Mouse (Mus musculus) CH12.LX (cell line): Measurements from ENCODE around the gene Jph2. TPM values are rescaled to one million over a fixed set of nuclear protein-coding genes. Genes with fewer than 3 reads are reported as not detected.

Source experiments
- DNase-seq: peaks from one replicate; pipeline ENCODE4 v3.0.0-alpha.2; 2013; ENCODE audit errors: extremely low read depth
- H3K27ac ChIP-seq: 2 replicates; pipeline ENCODE4 v1.5.1; 2012; ENCODE audit warnings: low read depth, mild to moderate bottlenecking, control low read depth, moderate library complexity; ENCODE audit not compliant: insufficient read depth
- H3K27me3 ChIP-seq: replicated peaks from 2 replicates; pipeline ENCODE3; 2012; ENCODE audit warnings: inconsistent platforms
- H3K36me3 ChIP-seq, 2 experiments: replicated peaks in 1 of 2; 2 replicates each; pipeline versions ENCODE3 to v1.6.1; 2012; ENCODE audit warnings: inconsistent platforms in 1 of 2, low read length in 1 of 2, mild to moderate bottlenecking in 1 of 2, mixed read lengths in 1 of 2, moderate library complexity in 1 of 2; ENCODE audit not compliant: control insufficient read depth in 1 of 2, insufficient read depth in 1 of 2
- H3K4me1 ChIP-seq, 2 experiments: 2 replicates each; pipeline ENCODE4 v1.6.1; 2012; ENCODE audit warnings: inconsistent platforms in 1 of 2, moderate library complexity in 1 of 2; ENCODE audit not compliant: insufficient read depth in 2 of 2, control insufficient read depth in 1 of 2
- H3K4me2 ChIP-seq: 2 replicates; pipeline ENCODE4 v1.6.1; 2012; ENCODE audit warnings: low read depth, mild to moderate bottlenecking, control low read depth; ENCODE audit not compliant: poor library complexity, insufficient read depth, severe bottlenecking
- H3K4me3 ChIP-seq, 3 experiments: fragments of 150-350 bp in 1 of 3; sonication (generic) in 1 of 3; replicated peaks in 1 of 3; 2 replicates each; pipeline versions ENCODE3 to v1.5.1; 2011 to 2012; ENCODE audit warnings: low read depth in 2 of 3, low read length in 2 of 3, mild to moderate bottlenecking in 2 of 3, moderate library complexity in 2 of 3, control low read depth in 1 of 3, improper control_type of control experiment in 1 of 3, inconsistent platforms in 1 of 3, mixed read lengths in 1 of 3; ENCODE audit not compliant: poor library complexity in 1 of 3
- H3K79me2 ChIP-seq: replicated peaks from 2 replicates; pipeline ENCODE4 v1.6.1; 2012; ENCODE audit warnings: mild to moderate bottlenecking, moderate library complexity; ENCODE audit not compliant: control insufficient read depth, poor library complexity, insufficient read depth, severe bottlenecking; ENCODE audit errors: extremely low read depth
- H3K9ac ChIP-seq: 2 replicates; pipeline ENCODE4 v1.6.1; 2012; ENCODE audit warnings: low read depth, mild to moderate bottlenecking, control low read depth, moderate library complexity; ENCODE audit not compliant: insufficient read depth
- H3K9me3 ChIP-seq: replicated peaks from 2 replicates; pipeline ENCODE3; 2012; ENCODE audit warnings: low read length, inconsistent platforms, mixed read lengths
- CTCF ChIP-seq, 2 experiments: IDR thresholded peaks in 1 of 2; conservative IDR thresholded peaks in 1 of 2; 2 replicates each; pipeline ENCODE4 v1.5.1; 2011 to 2012; ENCODE audit warnings: low read depth in 2 of 2, low read length in 2 of 2, improper control_type of control experiment in 1 of 2, inconsistent platforms in 1 of 2, mild to moderate bottlenecking in 1 of 2, moderate library complexity in 1 of 2
- GABPA ChIP-seq: IDR thresholded peaks from 2 replicates; pipeline ENCODE4 v1.6.1; 2012; ENCODE audit warnings: low read depth, low read length, improper control_type of control experiment, inconsistent platforms; ENCODE audit not compliant: insufficient replicate concordance
- IRF4 ChIP-seq: IDR thresholded peaks from 2 replicates; pipeline ENCODE4 v1.6.1; 2014; ENCODE audit warnings: low read depth, mild to moderate bottlenecking, inconsistent platforms, low read length, improper control_type of control experiment
- JUND ChIP-seq: conservative IDR thresholded peaks from 2 replicates; pipeline ENCODE4 v1.6.1; 2011; ENCODE audit warnings: low read depth, low read length, improper control_type of control experiment
- MAFK ChIP-seq: IDR thresholded peaks from 2 replicates; pipeline ENCODE4 v1.6.1; 2011; ENCODE audit warnings: low read length, improper control_type of control experiment; ENCODE audit not compliant: insufficient replicate concordance
- MAX ChIP-seq: IDR thresholded peaks from 2 replicates; pipeline ENCODE4 v1.6.1; 2011; ENCODE audit warnings: low read length, improper control_type of control experiment
- MAZ ChIP-seq: IDR thresholded peaks from 2 replicates; pipeline ENCODE4 v1.6.1; 2012; ENCODE audit warnings: low read depth, mild to moderate bottlenecking, inconsistent platforms, low read length, improper control_type of control experiment, moderate library complexity
- MYC ChIP-seq: IDR thresholded peaks from 2 replicates; pipeline ENCODE4 v1.6.1; 2011; ENCODE audit warnings: low read depth, mild to moderate bottlenecking, improper control_type of control experiment, low read length
- NRF1 ChIP-seq: IDR thresholded peaks from 2 replicates; pipeline ENCODE4 v1.6.1; 2014; ENCODE audit warnings: low read depth, mild to moderate bottlenecking, inconsistent platforms, low read length, improper control_type of control experiment, moderate library complexity
- POLR2A ChIP-seq: IDR thresholded peaks from 2 replicates; pipeline ENCODE4 v1.6.1; 2011; ENCODE audit warnings: low read depth, mild to moderate bottlenecking, improper control_type of control experiment, low read length
- POLR2AphosphoS2 ChIP-seq: IDR thresholded peaks from 2 replicates; pipeline ENCODE4 v1.6.1; 2011; ENCODE audit warnings: low read depth, low read length, improper control_type of control experiment
- SIN3A ChIP-seq: IDR thresholded peaks from 2 replicates; pipeline ENCODE4 v1.6.1; 2012; ENCODE audit warnings: low read length, improper control_type of control experiment, inconsistent platforms
- SMC3 ChIP-seq: IDR thresholded peaks from 2 replicates; pipeline ENCODE4 v1.6.1; 2011; ENCODE audit warnings: low read depth, low read length, improper control_type of control experiment
- TBP ChIP-seq: conservative IDR thresholded peaks from 2 replicates; pipeline ENCODE4 v1.6.1; 2011; ENCODE audit warnings: low read depth, low read length, improper control_type of control experiment
- TCF12 ChIP-seq: IDR thresholded peaks from 2 replicates; pipeline ENCODE4 v1.6.1; 2014; ENCODE audit warnings: low read depth, mild to moderate bottlenecking, inconsistent platforms, low read length, improper control_type of control experiment
- UBTF ChIP-seq: IDR thresholded peaks from 2 replicates; pipeline ENCODE4 v1.6.1; 2012; ENCODE audit warnings: low read depth, mild to moderate bottlenecking, inconsistent platforms, low read length, improper control_type of control experiment, moderate library complexity
- USF2 ChIP-seq: conservative IDR thresholded peaks from 2 replicates; pipeline ENCODE4 v1.6.1; 2011; ENCODE audit warnings: low read depth, low read length, improper control_type of control experiment
- ZC3H11A ChIP-seq: IDR thresholded peaks from 2 replicates; pipeline ENCODE4 v1.6.1; 2012; ENCODE audit warnings: low read depth, mild to moderate bottlenecking, inconsistent platforms, low read length, improper control_type of control experiment
- ZKSCAN1 ChIP-seq: IDR thresholded peaks from 2 replicates; pipeline ENCODE4 v1.6.1; 2012; ENCODE audit warnings: low read depth, inconsistent platforms, low read length, improper control_type of control experiment, borderline replicate concordance
- ZNF384 ChIP-seq: IDR thresholded peaks from 2 replicates; pipeline ENCODE4 v1.6.1; 2012; ENCODE audit warnings: low read depth, low read length, improper control_type of control experiment, inconsistent platforms
- dilution Hi-C: fragments of 300-500 bp; cut with MboI; formaldehyde crosslinking; loops from 2 replicates; pipeline ENCODE4 v1.14.3; 2020; ENCODE audit warnings: low sequenced_read_pairs; ENCODE audit not compliant: extremely low pct_unique_long_range_greater_than_20kb, extremely low pct_ligation_motif_present
- in situ Hi-C: fragments of 300-500 bp; cut with MboI; formaldehyde crosslinking; loops from 3 replicates; pipeline ENCODE4 v1.14.3; 2019; ENCODE audit warnings: low sequenced_read_pairs, low pct_ligation_motif_present, low pct_unique_long_range_greater_than_20kb, mixed read lengths
- polyA plus RNA-seq: library from polyadenylated mRNA; unstranded; fragments of >175 nt; gene quantifications from 2 replicates; pipeline ENCODE4 v1.2.1, GENCODE M21; 2012; ENCODE audit warnings: low read depth; ENCODE audit not compliant: insufficient read length
- total RNA-seq, 2 experiments: library from RNA; depleted of rRNA; stranded (reverse); fragments of 300-350 nt in 1 of 2; fragments of >200 nt in 1 of 2; gene quantifications; 2 replicates each; pipeline ENCODE4 v1.2.3; 2012 to 2014

Gene Jph2
- total and polyA plus RNA-seq, 3 experiments: not detected

DNA sequence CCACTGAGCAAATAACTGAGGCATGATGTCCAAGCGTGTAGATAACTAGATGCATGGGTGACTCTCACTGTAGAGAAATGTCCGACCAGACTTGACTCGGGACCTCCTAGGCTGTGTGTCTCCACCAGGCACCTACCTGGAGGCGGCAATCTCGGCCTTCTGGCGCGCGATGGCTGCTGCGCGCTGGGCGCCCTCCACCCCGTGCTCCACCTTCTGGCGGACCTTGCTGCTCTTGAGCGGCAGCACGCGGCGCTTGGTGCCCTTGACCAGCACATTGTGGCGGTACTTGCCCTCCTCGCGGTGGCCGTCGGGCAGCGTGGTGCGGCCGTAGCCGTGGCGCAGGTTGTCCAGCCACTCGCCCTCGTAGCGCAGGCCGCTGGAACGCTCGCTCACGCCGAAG lies 22.3 kb downstream of the Jph2 start:
- no peaks in the 10 kb centered on the region for H3K36me3 ChIP-seq
- in situ Hi-C loops (no loop called here), dilution Hi-C loops (no loop called here)
- no peak overlapping the region for H3K4me2 ChIP-seq
- peaks cover 8% of the 10 kb centered on the region for H3K9me3 ChIP-seq
- no peak overlapping the region for H3K9ac ChIP-seq
- no peak overlapping the region for H3K4me3 ChIP-seq
- no peaks in the 10 kb centered on the region for H3K79me2 ChIP-seq
- DNase-seq: no peak
- peaks cover 0 to 3% of the 10 kb centered on the region in 2 experiments; a peak in 1 of 4 replicates for H3K4me1 ChIP-seq
- peaks cover 76% of the 10 kb centered on the region for H3K27me3 ChIP-seq
- no peak for TF ChIP-seq TBP
- TF ChIP-seq CTCF (conservative IDR thresholded peaks at IDR 0.05 in 1 of 2, IDR thresholded peaks at IDR 0.05 in 1 of 2; ENCODE audit: low read depth in 2 of 2, low read length in 2 of 2): no peak
- TF ChIP-seq POLR2AphosphoS2: no peak
- TF ChIP-seq POLR2A: no peak
- no peak for TF ChIP-seq SMC3
- no peak for TF ChIP-seq ZC3H11A
- TF ChIP-seq GABPA: no peak
- TF ChIP-seq JUND: no peak
- no peak for TF ChIP-seq MAFK
- TF ChIP-seq ZKSCAN1: no peak
- TF ChIP-seq UBTF: no peak
- TF ChIP-seq USF2: no peak
- TF ChIP-seq MYC: no peak
- TF ChIP-seq TCF12: no peak
- no peak for TF ChIP-seq NRF1
- no peak overlapping the region for H3K27ac ChIP-seq

GRCm38 (mm10) chr2:163372627-163373026 lies 25.2 kb downstream of the Jph2 start:
- Histone ChIP-seq H3K27ac (no peak overlapping the region), H3K27me3 (peaks cover 75% of the 10 kb centered on the region), H3K4me2 (no peak overlapping the region), H3K4me1 (peaks cover 0 to 3% of the 10 kb centered on the region in 2 experiments; a peak in 1 of 4 replicates), H3K36me3 (no peaks in the 10 kb centered on the region), H3K79me2 (no peaks in the 10 kb centered on the region), H3K9me3 (peaks cover 4% of the 10 kb centered on the region), H3K4me3 (no peak overlapping the region), H3K9ac (no peak overlapping the region)
- dilution Hi-C loops: no loop called here
- TF ChIP-seq ZNF384 (no peak), SIN3A (no peak), ZC3H11A (no peak), ZKSCAN1 (no peak), UBTF (no peak), USF2 (no peak), MAX (no peak), MAZ (no peak), IRF4 (no peak)
- no peak for DNase-seq
- in situ Hi-C loops: no loop called here
